Mouse (Mus musculus) ES-E14 (cell line): ENCODE data around the gene Stxbp5l.

Source experiments
- CHD2 ChIP-seq: IDR thresholded peaks from 2 replicates; pipeline ENCODE4 v1.6.1; 2014; ENCODE audit warnings: mild to moderate bottlenecking, low read depth, low read length, inconsistent platforms
- HCFC1 ChIP-seq: IDR thresholded peaks from 2 replicates; pipeline ENCODE4 v1.6.1; 2012; ENCODE audit warnings: low read length, inconsistent platforms, borderline replicate concordance; ENCODE audit not compliant: insufficient read depth
- MAFK ChIP-seq: IDR thresholded peaks from 2 replicates; pipeline ENCODE4 v1.6.1; 2014; ENCODE audit warnings: mild to moderate bottlenecking, low read depth, low read length, inconsistent platforms; ENCODE audit not compliant: insufficient read depth
- ZC3H11A ChIP-seq: IDR thresholded peaks from 2 replicates; pipeline ENCODE4 v1.6.1; 2012; ENCODE audit warnings: low read depth, mild to moderate bottlenecking, inconsistent platforms, low read length, borderline replicate concordance
- ZNF384 ChIP-seq: IDR thresholded peaks from 2 replicates; pipeline ENCODE4 v1.6.1; 2012; ENCODE audit warnings: low read depth, low read length, inconsistent platforms

DNA sequence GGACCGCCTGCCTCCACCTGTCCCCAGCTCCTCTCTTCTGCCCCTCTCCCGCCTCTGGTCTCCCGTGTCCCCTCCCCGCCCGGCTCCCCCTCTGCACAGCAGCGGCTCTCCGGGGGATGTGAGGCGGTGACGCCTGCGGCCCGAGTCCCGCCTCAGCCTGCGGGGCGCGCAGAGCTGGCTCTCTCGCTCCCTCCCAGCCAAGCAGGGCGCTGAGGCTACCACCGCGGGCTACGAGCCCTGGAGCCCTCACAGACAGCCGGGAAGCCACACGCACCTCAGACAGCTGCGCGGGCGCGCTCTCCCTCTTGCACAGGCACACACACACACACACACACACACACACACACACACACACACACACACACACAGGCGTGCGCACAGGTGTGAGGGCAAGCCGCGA lies 393 bp downstream of the Stxbp5l start:
- TF ChIP-seq MAFK: no peak
- no peak; the same call in 1 of the 2 replicates for TF ChIP-seq HCFC1
- TF ChIP-seq ZC3H11A: no peak
- TF ChIP-seq ZNF384: no peak
- TF ChIP-seq CHD2: no peak
